Mouse (Mus musculus): ENCODE data around the gene 9130213A22Rik.

The 9130213A22Rik gene

DNA sequence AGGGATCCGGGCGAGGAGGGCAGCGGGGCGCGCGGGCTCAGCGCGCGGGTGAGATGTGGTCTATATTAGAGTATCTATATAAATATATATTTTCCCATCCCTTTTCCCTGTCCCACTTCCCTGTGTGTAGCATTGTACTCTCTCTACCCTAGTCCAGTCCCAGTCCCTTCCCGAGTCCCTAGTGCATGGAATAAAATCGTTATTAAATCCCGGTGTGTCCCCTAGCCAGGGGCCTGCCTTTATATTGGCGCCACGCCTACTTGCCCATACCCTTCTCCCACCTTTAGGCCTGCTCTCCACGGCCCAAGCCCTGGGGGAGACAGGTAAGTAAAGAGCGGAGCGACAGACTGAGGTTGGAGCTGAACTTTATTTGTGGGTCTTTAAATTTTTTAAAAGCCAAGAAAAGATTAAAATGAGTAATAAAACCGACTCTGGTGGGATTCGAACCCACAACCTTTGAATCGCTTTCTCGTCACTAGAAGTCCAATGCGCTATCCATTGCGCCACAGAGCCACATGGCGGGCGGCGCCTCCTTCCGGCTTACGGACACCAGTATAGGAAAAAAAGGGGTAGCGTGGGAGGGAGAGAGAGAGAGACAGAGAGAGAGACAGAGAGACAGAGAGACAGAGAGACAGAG is 785 bp upstream of the 9130213A22Rik start:
- DNase-seq, result peak; percentile 90

DNA sequence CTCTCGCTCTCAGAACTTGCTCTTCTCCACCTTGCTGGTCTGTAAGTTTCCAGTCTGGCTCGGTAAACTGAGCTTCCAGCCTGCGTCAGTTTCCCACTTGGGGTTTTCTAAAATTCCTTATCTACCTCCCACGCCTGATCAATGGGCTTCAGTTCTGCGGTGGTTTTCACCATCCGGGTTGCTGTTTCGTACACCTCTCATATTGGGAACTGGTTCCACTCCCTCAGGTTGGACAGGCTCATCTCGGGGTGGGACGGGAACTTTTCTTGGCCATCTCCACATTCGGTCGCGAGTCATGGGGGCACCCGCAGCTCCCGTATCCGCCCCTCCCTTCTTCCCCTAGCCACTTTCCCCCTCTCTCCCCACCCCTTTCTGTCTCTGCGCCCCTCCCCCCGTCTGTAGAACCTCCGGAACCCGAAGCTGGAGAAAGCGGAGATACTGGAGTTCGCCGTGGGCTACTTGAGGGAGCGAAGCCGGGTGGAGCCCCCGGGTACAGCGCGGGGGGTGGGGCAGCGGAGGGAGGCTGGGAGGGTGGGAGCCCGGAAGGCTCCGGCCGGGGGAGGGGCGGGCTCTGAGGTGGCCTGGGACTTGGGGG is 551 bp downstream of the 9130213A22Rik start:
- no peak for DNase-seq

DNA sequence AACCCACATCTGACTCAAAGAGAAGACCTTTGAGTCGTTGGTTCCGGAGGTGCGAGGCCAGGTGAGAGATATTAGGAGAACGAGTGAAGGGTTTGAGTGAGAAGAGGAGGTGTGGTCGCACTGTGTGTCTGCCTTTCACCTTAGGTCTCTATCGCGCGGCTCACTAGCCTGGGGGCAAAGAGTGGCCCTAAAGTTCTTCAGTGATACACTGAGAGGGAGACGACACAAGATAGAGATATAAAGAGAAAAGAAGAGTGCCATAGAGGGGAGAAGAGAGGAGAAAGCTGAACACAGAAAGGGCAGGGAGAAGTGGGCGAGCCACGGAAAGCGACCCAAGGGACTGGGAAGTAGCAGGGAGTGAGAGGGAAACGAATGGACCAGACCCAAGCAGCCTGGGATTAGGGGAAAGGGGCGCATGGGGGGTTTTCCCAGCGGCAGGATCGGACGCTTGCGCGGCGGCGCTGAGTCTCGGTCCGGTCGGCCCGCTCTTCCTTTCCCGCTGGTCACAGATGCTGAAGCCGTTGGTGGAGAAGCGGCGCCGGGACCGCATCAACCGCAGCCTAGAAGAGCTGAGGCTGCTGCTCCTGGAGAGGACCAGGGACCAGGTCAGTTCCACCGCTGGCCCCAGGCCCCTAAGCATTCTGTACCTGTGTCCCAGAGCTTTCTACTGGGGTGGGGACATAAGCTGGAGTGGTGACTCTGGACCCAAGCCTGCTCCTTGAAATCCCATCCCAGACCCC is 1.2 kb downstream of the 9130213A22Rik start:
- peak; percentile 41 for DNase-seq

DNA sequence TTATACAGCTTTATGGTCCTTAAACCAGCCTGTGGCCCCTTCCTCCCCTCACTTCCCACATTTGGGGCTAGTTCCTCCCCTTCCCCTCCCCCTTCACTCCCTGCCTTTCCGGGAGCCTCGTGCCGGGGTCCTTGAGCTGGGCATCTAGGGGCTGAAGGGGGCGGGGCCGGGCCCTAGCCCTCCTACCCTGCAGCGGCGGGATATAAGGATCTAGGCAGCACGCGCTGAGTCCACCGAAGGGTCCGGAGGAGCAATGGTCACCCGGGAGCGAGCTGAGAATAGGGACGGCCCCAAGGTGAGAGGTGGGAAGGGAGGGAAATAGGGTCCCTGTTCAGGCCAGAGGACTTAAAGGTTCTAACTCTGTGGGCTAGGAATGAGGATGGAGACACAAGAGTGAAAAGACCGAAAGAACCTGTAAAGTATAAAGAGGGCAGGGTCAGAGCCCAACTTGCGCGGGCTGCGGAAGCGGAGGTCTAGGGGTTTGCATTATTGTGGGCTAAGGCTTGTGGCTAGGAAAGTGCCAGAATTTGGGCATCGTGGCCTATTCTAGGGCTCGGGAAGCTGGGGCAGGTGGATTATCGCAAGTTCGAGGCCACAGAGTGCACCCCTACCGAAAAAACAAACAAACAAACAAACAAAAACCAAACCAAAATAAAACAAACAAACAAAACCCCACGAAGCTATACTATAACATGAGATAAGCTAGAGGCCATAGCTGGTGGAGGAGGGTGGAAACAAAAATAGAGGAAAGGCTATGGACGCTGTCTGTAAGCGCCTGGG is 2.0 kb downstream of the 9130213A22Rik start, which contains the start of gene Hes7:
Gene Hes7, plus strand, starts transcription at position 184 of the 780 bp plus-strand sequence.
- peak; percentile 46 for DNase-seq

DNA sequence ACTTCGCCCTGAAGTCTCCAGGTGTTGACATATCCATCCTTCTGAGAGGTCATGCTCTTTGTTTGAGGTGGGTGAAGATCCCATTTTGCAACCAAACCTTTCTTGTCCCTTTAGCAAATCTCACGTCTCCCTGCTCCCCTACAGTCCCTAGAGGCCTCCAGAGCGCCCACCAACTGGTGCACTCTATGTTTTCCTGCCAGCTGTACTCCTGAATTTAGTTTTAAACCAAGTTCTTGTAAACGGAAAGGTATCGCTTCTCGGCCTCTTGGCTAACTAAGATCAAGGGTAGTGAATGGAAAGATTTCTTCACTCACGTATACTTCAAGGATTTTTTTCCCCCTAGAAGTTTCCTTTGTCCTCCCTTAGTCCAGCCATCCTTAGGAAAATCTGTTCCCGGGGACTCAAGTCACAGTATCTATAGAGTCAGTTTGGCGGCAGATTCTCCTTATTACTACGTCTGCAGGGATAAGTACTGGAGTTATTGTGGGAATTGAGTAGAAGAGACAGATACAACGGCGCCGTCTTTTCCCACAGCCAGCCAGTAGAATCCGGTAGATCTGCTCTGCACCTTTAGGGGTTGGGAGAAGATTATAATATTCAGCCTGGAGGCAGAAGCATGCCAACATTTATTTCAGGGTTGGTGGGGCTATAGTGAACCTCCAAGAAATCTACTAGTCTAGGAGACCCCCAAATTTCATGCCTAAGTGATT is 2.8 kb downstream of the 9130213A22Rik start:
- no peak for DNase-seq

DNA sequence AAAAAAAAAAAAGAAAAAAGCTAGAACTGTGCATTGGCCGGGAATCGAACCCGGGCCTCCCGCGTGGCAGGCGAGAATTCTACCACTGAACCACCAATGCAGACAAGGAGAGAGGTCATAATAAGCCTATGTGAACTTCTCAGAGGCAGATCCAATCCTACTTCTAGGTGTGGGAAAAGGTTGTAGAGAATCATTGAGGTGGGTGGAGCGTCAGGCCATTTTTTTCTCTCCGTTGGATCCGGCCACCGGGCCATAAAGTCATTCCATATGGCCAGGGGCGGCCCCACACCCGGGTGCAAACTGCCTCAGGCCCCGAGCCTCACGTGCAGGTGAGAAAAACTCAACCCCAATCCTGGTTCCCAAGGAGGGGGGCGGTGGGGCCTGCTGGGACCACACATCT is 3.6 kb downstream of the 9130213A22Rik start:
- DNase-seq, result peak; percentile 88

DNA sequence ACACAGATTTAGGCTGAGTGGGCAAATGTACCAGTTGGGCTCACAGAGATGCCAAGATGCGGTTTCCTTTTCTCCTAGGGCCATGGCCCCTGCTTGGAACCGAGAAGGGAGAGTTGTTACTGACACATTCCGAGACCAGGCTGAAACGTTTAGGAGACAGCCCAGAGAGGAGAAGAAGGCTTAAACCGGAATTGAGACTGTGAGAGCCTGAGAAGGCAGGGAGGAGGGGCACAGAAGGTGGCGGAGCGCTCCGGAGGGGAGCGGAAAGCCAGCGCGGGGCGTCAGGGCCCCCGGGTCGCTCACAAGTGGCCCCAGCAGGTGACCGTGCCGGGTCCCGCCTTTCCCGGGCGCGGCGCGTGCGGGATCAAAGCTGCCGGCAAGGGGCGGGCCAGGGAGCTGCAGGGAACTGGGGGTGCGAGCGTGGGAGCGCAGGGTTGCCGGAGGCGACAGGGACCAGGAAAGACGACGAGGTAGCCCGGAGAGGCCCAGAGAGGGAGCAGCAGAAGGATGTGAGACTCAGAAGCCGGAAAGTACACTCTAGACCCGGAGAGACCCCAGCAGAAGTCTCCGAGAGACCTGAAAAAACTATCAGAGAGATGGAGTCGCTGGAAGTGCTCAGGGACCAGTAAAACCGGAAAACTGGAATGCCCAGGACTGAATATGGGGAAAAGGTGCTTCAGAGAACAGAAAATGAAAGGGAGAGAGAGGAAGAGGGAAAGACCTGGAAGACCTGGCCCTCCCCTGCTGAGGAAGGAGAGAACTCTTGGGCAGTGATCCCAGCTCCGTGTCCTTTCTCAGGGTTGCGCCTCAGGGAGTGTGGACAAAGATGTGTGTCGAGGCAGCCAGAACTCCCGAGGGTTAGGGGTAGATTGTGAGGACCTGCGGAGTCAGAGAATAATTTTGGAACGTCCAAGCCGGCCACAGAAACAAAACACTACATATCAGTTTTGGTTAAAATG is 4.4 kb downstream of the 9130213A22Rik start:
- peak; percentile 65 for DNase-seq

DNA sequence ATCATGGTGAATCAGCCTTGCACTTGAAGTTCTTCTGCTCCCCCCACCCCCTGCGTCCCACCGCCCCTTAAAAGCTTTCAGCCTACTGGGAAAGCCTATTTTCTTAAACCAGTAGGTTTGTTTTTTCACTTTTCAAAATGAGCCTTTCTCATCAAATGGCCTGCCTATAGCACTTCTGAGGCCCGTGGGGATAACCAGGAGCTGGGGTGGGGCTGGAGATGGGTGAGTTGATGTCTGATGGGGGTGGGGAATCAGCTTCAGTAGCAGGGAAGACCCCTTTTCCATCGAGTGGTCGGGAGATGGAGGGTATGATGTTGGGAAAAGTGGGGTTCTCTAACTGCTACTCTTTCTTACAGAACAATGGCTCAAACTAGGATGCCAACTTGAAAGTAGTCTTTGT is 5.5 kb downstream of the 9130213A22Rik start:
- DNase-seq, result no peak

DNA sequence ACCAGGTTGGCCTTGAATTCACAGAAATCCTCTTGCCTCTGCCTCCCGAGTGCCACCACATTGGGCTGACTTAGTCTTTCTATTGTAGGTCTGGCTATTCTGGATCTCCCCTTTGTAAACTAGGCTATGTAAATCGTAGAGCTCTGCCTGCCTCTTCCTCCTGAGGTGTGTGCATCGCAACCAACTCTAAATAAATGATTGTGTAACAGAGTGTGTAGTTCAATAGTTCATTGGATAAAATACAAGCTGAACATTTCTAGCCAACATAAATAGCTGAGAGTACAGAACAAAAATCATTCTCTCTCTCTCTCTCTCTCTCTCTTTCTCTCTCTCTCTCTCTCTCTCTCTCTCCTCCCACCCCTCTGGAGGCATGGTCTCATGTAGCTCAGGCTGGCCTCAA is 7.8 kb downstream of the 9130213A22Rik start:
- DNase-seq, result no peak

DNA sequence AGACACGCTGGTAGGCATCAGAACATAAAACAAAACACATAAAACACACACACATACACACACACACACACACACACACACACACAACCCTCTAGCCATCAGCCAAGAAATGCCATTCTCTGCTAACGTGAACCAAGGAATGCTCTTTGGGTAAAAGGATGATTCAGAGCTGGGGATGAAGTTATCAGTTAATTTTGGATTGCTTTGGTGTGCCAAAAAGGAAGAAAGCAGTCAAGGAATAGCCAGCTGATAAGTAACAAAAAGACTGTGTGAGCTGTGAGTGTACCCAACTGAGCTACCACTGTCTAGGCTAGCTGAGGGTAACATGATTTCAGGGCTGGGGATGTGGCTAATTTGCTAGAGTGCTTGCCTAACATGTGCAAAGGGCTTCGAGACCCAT is 8.4 kb downstream of the 9130213A22Rik start:
- no peak for DNase-seq

DNA sequence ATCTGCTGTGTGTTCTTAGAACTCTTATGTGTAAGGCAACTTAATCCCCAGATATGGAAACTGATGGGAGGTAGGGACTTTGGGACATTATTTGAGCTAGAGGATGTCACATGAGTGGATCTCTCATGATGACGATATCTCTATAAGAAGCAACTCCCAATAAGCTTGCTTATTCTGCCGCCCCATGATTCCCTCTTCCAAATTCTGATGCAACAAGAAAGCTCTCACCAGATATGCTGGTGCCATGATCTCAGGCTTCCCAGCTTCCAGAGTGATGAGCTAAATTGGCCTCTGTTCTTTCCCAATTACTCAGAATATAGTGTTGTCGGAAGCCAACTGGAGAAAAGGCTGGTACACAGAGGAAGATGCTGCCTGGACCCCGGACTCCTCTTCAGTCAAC is 10.5 kb downstream of the 9130213A22Rik start:
- DNase-seq, result no peak

DNA sequence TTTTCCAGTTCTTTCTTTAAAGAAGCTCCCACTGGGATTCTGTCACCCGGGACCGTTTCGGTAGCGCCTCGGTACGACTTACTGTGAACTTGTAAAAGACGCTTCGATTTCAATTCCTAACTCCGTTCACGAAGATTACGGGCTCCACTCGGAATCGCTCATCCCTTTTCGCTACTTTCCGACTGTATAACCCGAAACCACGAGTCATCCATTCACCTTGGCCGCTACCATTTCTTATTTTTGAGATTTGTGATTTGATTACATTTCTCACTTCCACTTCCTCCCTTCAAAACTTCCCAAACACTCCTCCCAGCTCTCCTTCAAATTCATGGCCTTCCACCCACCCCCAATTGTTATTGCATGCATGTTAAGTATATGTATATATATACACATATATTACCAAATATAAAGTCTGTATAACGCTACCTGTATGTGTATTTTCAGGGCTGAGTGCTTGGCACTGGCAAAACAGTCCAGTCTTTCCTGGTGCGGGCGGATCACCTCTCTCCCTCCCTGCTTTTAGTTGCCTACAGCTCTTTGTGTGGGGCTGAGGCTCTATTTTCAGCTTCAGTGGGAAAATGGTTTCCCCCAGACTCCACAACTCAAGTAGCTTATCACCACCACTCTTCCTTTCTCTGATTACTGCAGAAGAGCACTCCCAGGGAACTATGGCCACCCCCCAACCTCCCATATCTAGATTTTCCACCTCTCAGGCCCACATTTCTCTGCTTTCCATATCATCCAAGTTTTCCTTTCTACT is 11.2 kb downstream of the 9130213A22Rik start:
- DNase-seq, result no peak

DNA sequence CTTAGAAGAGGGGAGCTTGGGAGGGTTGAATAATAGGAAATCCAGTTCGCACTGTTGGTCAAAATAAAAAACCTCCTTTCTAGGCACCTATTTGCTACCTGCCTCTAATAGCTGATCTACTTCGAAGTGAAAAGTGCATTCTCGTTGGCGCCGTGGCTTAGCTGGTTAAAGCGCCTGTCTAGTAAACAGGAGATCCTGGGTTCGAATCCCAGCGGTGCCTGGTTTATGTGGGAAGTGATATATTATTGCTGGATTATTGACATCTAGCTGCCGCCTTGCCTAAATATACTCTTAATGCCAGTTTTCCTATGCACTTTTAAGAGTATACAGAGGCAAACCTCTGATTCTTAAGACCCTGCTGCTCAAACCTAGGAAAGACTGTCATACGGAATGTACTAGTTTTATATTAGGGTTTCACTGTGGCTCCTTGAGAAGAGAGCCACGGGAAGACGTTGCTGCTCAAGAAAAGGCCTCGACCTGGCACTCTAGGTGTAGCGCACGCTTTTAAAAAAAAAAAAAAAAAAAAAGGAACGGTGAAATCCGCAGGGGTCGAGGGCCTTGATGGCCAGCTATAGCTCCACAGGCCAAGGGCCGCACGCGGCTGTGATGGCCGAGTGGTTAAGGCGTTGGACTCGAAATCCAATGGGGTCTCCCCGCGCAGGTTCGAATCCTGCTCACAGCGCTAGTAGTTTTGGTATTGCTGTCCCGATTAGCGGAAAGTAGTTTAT is 11.9 kb downstream of the 9130213A22Rik start:
- DNase-seq, result peak; percentile 88

DNA sequence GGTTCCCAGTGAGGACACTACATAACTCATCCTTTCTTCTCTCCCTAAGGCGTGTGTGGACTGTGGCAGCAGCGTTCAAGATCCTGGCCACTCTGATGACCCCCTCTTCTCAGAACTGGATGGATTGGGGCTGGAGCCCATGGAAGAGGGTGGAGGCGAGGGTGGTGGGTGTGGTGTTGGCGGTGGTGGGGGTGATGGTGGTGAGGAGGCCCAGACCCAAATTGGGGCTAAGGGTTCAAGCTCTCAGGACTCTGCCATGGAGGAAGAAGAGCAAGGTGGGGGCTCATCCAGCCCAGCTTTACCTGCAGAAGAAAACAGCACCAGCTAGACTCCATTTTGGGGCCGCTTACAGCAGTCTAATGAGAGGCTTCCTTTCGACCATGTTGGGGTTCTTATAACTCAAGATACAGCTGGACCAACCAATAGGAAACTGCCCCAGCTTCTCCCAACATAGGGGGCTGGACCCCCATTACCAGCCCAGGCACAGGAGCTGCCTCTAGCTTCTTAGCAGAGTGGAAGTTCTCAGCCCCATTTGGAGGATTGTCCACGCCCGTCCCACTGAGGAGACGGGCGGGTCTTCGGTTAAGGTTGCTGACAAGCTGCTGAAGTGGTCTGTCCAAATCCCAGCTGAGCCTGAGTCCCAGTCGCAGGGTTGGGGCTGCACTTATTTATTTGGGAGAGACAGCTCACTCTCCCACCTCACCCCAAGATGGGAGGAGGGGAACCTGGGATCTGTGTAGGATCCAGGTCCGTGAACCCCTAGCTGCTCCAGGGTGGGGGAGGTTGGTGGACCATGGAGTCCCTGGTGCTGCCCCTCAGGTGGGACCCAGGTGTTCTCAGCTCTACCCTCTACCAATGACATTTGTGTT is 13.1 kb downstream of the 9130213A22Rik start:
- peak; percentile 27 for DNase-seq

DNA sequence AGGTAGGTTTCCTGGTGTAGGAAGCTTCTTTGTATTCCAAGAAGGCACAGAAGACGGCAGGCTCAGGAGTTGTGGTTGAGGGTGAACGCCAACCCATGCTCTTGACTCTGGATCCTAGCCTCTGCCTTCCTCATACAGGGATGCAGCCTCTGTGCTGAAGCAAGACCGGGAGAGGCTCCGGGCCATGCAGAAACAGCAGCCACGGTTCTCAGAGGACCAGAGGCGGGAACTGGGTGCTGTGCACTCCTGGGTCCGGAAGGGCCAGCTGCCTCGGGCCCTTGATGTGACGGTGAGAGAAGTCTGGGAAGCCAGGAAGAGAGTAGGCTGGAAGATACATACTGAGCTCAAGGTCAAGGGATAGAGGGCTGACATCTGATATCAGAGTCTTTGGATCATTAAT is 14.2 kb downstream of the 9130213A22Rik start:
- peak; percentile 11 for DNase-seq

DNA sequence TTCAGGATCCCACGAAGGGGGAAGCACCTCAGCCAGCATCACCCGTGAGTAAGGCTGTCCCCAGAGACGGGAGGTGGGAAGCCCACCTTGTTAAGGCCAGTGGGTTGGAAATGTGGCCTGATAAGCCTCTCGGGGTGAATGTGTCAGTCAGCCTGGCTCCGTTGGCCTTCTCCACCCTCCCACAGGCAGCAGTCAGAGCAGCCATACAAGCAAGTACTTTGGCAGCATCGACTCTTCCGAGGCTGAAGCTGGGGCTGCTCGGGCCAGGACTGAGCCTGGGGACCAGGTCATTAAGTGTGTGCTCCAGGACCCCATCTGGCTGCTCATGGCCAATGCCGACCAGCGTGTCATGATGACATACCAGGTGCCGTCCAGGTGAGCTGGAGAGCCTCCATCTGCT is 14.7 kb downstream of the 9130213A22Rik start:
- DNase-seq, result peak; percentile 16

DNA sequence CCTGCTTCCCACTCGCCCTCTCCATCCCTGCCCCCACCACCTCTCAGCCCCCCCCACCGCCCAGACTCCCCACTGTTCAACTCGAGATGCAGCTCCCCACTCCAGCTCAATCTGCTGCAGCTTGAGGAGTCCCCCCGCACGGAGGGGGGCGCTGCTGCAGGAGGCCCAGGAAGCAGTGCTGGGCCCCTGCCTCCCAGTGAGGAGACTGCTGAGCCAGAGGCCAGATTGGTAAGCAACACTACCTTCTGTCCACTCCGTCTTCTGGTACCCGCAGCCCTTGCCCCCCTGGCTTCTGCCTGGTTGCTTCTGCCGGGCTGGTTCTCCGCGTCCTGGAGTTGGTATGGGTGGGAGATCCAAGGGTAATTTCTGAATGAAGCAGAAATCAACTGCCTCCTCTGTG is 15.5 kb downstream of the 9130213A22Rik start:
- DNase-seq, result no peak

DNA sequence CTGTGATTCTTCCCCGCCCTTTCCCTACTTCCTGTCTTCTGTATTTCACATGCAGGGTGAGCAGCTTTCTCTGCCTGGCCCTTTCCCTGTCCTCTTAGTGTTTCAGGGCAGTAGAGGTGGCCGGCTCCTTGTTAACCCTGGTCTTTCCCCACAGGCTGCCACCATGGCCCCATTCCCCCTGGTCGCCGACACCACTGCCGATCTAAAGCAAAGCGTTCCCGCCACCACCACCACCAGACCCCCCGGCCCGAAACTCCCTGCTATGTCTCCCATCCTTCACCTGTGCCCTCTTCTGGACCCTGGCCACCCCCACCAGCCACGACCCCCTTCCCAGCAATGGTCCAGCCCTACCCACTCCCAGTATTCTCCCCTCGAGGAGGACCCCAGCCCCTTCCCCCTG is 16.1 kb downstream of the 9130213A22Rik start:
- peak; percentile 19 for DNase-seq

DNA sequence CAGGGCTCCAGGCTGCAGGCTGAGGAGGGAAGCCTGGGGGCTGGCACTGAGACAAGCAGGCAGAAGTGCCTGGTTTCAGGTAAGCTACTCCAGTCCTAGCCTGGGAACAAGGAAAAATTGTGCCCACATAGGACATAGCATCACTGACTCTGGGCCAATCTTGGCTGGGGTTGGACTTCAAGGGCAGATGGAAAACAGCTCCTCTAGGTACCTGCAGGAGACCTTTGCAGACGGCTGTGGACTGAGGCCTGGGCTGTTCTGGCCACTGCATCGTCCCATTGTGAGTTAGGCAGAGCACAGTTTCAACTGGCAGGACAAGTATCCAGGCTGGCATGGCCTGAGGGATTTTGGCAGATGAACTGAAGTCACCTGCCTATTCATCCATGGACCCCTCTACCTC is 16.6 kb downstream of the 9130213A22Rik start:
- DNase-seq, result peak; percentile 13
